Mouse (Mus musculus): ENCODE measurements around the gene Lypd9. TPM values are rescaled to one million over a fixed set of nuclear protein-coding genes. Genes with fewer than 3 reads are reported as not detected.

The Lypd9 gene
- not detected for polyA plus RNA-seq (2014; fragmentation: Illumina TruSeq; extraction: RNeasy Lipid Tissue Mini Kit (QIAGEN cat#74804); ENCODE audit: insufficient read depth, low read depth, low replicate concordance)

DNA sequence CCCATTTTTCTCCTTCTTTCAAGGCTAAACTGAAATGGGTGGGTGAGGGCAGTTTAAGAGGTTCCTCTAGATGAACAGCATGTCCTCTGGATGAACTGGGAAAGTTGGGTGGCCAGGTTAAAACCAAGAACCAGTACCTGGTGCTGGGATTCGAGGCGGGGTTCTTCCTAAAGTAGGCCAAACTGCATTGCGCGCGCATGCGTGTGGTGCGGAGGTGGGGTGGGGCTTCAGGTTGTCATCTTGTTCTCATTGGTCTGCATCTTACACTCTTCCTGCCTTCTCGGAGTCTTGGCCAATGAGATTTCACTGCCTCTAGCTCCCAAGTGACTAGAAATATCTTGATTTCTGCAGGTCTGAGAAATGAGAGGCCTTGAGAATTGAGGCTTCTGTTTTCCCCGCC lies at the start of gene Lypd9:
Gene Lypd9 (minus strand): TSS at position 165 of the 400 bp plus-strand sequence.

DNA sequence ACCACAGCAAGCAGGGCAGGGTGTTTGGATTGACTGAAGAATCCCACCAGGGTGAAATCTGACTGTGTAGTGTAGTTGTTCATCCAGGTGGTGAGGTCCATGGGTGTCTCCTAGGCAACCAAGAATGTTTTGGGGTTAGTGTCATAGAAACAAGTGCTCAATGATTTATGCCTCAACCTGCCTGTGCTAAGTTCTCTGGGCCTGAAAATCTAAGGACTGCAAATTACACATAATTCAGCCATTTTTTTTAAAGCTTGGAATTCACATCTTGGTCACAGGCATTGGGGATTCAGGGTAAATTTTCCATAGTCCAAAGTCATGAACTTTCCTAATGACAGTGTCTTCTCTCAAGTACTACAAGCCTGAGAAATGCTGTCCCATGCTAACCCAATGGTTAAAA lies 49.7 kb upstream of the Lypd9 start, which contains the start of gene Olfr331:
Gene Olfr331 (minus strand): TSS at position 101 of the 400 bp plus-strand sequence.

DNA sequence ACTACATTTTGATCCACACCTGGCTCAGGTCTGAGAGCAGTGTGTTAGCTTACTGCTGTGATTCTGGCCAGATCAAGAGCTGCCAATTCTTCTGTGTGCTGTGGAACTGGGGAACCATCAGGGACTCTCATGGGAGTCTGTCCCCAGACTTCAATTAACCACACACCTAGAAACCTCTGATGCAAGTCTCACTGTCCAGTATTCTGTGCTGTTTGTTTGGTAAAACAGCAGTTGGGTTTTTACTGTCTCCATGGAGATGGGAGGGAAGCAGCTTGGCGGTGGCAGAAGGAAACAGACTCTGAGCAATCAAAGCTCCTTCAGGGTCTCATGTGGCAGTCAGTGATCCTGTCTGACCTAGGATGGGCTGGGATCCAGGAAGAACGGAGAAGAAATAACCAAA lies 39.7 kb upstream of the Lypd9 start, which contains the start of gene Olfr332:
Gene Olfr332 (minus strand): TSS at position 101 of the 400 bp plus-strand sequence.

DNA sequence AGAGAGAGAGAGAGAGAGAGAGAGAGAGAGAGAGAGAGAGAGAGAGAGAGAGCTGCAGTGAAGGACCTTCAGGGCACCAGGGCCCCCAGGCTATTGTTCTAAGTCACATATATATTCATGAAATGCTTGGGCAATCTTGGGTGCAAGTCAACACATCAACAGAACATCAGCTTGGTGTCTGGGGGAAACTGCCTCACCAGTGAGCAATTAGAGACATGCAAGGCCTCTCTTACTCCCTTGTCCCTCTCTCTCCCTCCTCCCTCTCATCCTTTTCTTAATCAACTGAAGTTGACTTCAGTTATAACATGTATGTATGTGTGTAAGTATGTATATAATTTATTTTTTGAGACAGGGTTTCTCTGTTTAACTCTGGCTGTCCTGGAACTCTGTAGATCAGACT lies 9.4 kb upstream of the Lypd9 start, which contains the start of gene Olfr30:
Gene Olfr30 (minus strand): TSS at position 101 of the 400 bp plus-strand sequence.

DNA sequence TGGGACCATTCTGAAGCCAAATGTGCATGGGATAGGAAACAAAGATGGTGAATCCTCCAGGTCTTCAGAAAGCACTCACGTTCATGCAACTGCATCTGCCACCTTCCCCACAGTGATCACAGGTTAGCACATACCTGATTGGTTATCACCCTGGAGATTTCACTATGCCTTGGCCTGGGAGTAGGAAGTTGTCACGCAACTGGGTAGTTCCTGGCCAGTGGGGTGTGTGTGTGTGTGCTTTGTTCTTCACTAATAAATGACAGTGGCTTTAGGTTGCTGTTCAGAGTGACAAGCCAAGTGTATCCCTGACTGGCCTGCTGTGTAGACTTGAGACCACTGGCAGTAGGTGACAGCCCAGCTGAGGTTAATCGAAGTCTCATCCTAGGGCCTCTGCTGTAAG lies 20.5 kb downstream of the Lypd9 start, which contains the start of gene Gm12253:
Gene Gm12253 (plus strand): TSS at position 301 of the 400 bp plus-strand sequence.

DNA sequence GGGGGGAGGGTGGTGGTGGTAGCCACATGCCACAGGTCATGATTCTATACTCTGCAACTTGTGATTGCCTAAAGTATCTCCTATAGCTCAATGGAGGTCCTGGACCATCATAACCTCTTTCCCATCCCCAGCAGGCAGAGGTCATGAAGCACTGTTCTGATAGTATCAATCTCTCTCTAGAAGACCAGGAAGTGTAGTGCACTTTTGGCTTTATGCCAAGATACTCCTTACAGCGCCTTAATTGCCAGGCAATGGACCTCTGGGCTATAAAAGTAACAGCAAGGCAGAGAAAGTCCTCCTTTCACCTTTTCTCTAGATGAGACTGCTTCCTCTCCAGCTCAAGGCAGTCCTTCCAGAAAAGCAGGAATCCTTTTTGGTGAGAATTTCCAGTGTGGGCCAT lies 31.9 kb downstream of the Lypd9 start, which contains the start of gene 1810065E05Rik:
Gene 1810065E05Rik (plus strand): TSS at position 297 of the 400 bp plus-strand sequence.

Other genes with a start within 250 kb of the Lypd9 start
- not detected for gene 4930438A08Rik, start 178.1 kb downstream of the Lypd9 start, polyA plus RNA-seq (2014; fragmentation: Illumina TruSeq; extraction: RNeasy Lipid Tissue Mini Kit (QIAGEN cat#74804); ENCODE audit: insufficient read depth, low read depth, low replicate concordance)
- gene Zfp692, start 145.9 kb downstream of the Lypd9 start, polyA plus RNA-seq (2014; fragmentation: Illumina TruSeq; extraction: RNeasy Lipid Tissue Mini Kit (QIAGEN cat#74804); ENCODE audit: insufficient read depth, low read depth, low replicate concordance), result 7.7 TPM
- 25.2 TPM for gene Zfp672, start 122.6 kb downstream of the Lypd9 start, polyA plus RNA-seq (2014; fragmentation: Illumina TruSeq; extraction: RNeasy Lipid Tissue Mini Kit (QIAGEN cat#74804); ENCODE audit: insufficient read depth, low read depth, low replicate concordance)
- gene Sh3bp5l, start 122.2 kb downstream of the Lypd9 start, polyA plus RNA-seq (2014; fragmentation: Illumina TruSeq; extraction: RNeasy Lipid Tissue Mini Kit (QIAGEN cat#74804); ENCODE audit: insufficient read depth, low read depth, low replicate concordance), result 20.4 TPM
- gene Lypd8, start 73.9 kb downstream of the Lypd9 start, polyA plus RNA-seq (2014; fragmentation: Illumina TruSeq; extraction: RNeasy Lipid Tissue Mini Kit (QIAGEN cat#74804); ENCODE audit: insufficient read depth, low read depth, low replicate concordance), result 0.82 TPM
- gene 1810065E05Rik, start 31.8 kb downstream of the Lypd9 start, polyA plus RNA-seq (2014; fragmentation: Illumina TruSeq; extraction: RNeasy Lipid Tissue Mini Kit (QIAGEN cat#74804); ENCODE audit: insufficient read depth, low read depth, low replicate concordance), result not detected
- gene Gm12253, start 20.4 kb downstream of the Lypd9 start, polyA plus RNA-seq (2014; fragmentation: Illumina TruSeq; extraction: RNeasy Lipid Tissue Mini Kit (QIAGEN cat#74804); ENCODE audit: insufficient read depth, low read depth, low replicate concordance), result not detected
- not detected for gene Olfr30, start 9.3 kb upstream of the Lypd9 start, polyA plus RNA-seq (2014; fragmentation: Illumina TruSeq; extraction: RNeasy Lipid Tissue Mini Kit (QIAGEN cat#74804); ENCODE audit: insufficient read depth, low read depth, low replicate concordance)
- not detected for gene Olfr332, start 39.6 kb upstream of the Lypd9 start, polyA plus RNA-seq (2014; fragmentation: Illumina TruSeq; extraction: RNeasy Lipid Tissue Mini Kit (QIAGEN cat#74804); ENCODE audit: insufficient read depth, low read depth, low replicate concordance)
- not detected for gene Olfr331, start 49.6 kb upstream of the Lypd9 start, polyA plus RNA-seq (2014; fragmentation: Illumina TruSeq; extraction: RNeasy Lipid Tissue Mini Kit (QIAGEN cat#74804); ENCODE audit: insufficient read depth, low read depth, low replicate concordance)
- gene Olfr330, start 81.9 kb upstream of the Lypd9 start, polyA plus RNA-seq (2014; fragmentation: Illumina TruSeq; extraction: RNeasy Lipid Tissue Mini Kit (QIAGEN cat#74804); ENCODE audit: insufficient read depth, low read depth, low replicate concordance), result not detected
- gene Olfr329-ps, start 93.5 kb upstream of the Lypd9 start, polyA plus RNA-seq (2014; fragmentation: Illumina TruSeq; extraction: RNeasy Lipid Tissue Mini Kit (QIAGEN cat#74804); ENCODE audit: insufficient read depth, low read depth, low replicate concordance), result not detected
- gene Olfr328, start 102.7 kb upstream of the Lypd9 start, polyA plus RNA-seq (2014; fragmentation: Illumina TruSeq; extraction: RNeasy Lipid Tissue Mini Kit (QIAGEN cat#74804); ENCODE audit: insufficient read depth, low read depth, low replicate concordance), result not detected
- gene Olfr224, start 117.6 kb upstream of the Lypd9 start, polyA plus RNA-seq (2014; fragmentation: Illumina TruSeq; extraction: RNeasy Lipid Tissue Mini Kit (QIAGEN cat#74804); ENCODE audit: insufficient read depth, low read depth, low replicate concordance), result not detected
- not detected for gene Olfr325, start 124.8 kb upstream of the Lypd9 start, polyA plus RNA-seq (2014; fragmentation: Illumina TruSeq; extraction: RNeasy Lipid Tissue Mini Kit (QIAGEN cat#74804); ENCODE audit: insufficient read depth, low read depth, low replicate concordance)
- gene Olfr324, start 142.2 kb upstream of the Lypd9 start, polyA plus RNA-seq (2014; fragmentation: Illumina TruSeq; extraction: RNeasy Lipid Tissue Mini Kit (QIAGEN cat#74804); ENCODE audit: insufficient read depth, low read depth, low replicate concordance), result not detected
- not detected for gene 2210407C18Rik, start 163.2 kb upstream of the Lypd9 start, polyA plus RNA-seq (2014; fragmentation: Illumina TruSeq; extraction: RNeasy Lipid Tissue Mini Kit (QIAGEN cat#74804); ENCODE audit: insufficient read depth, low read depth, low replicate concordance)
- gene Olfr323, start 177.6 kb upstream of the Lypd9 start, polyA plus RNA-seq (2014; fragmentation: Illumina TruSeq; extraction: RNeasy Lipid Tissue Mini Kit (QIAGEN cat#74804); ENCODE audit: insufficient read depth, low read depth, low replicate concordance), result not detected
- not detected for gene Trim58, start 187.5 kb upstream of the Lypd9 start, polyA plus RNA-seq (2014; fragmentation: Illumina TruSeq; extraction: RNeasy Lipid Tissue Mini Kit (QIAGEN cat#74804); ENCODE audit: insufficient read depth, low read depth, low replicate concordance)
- not detected for gene Olfr322, start 205.9 kb upstream of the Lypd9 start, polyA plus RNA-seq (2014; fragmentation: Illumina TruSeq; extraction: RNeasy Lipid Tissue Mini Kit (QIAGEN cat#74804); ENCODE audit: insufficient read depth, low read depth, low replicate concordance)
- gene Olfr320, start 228.2 kb upstream of the Lypd9 start, polyA plus RNA-seq (2014; fragmentation: Illumina TruSeq; extraction: RNeasy Lipid Tissue Mini Kit (QIAGEN cat#74804); ENCODE audit: insufficient read depth, low read depth, low replicate concordance), result not detected
- gene Olfr319, start 246.2 kb upstream of the Lypd9 start, polyA plus RNA-seq (2014; fragmentation: Illumina TruSeq; extraction: RNeasy Lipid Tissue Mini Kit (QIAGEN cat#74804); ENCODE audit: insufficient read depth, low read depth, low replicate concordance), result not detected